Mouse (Mus musculus): Measurements from ENCODE around the gene P2ry14. TPM values are rescaled to one million over a fixed set of nuclear protein-coding genes. Genes with fewer than 3 reads are reported as not detected.

The P2ry14 gene
- polyA plus RNA-seq, 2 experiments, result 2.5 to 4.1 TPM

DNA sequence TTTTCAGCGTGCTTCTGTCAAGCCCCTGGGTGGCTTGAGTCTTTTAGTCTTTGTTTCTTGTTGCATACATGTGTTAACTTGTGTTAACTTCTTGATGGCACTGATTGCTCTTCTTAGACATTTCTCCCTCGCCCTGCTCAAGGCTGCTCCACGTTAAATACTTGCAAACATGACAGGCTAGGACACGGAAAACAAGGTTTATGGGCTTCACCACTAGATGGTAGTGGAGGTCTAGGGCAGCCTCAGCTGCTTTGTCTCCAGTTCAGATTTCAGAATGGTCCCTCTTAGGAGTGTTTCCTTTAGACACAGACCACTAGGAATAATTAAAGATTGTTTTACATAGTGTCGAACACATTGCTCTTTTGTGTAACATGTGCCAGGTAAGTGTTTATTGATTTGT is 21.8 kb upstream of the P2ry14 start:
- H3K4me1 ChIP-seq (replicated peaks; ENCODE audit: control insufficient read depth in 2 of 2, insufficient read depth in 2 of 2, low read length in 1 of 2), result peaks cover 0 to 7% of the 10 kb centered on the region in 2 experiments; a peak in 1 of 4 replicates
- H3K36me3 ChIP-seq (replicated peaks; ENCODE audit: control insufficient read depth, insufficient read depth, low read depth), result no peaks in the 10 kb centered on the region
- no peak for ATAC-seq (ENCODE audit: insufficient read depth)
- no peaks in the 10 kb centered on the region for H3K9me3 ChIP-seq (ENCODE audit: control insufficient read depth, low read length)
- TF ChIP-seq CTCF (IDR thresholded peaks at IDR 0.05; ENCODE audit: low read depth) (peak; percentile 69), EP300 (IDR thresholded peaks at IDR 0.05; ENCODE audit: low read depth) (no peak)
- no peak overlapping the region for H3K4me3 ChIP-seq (ENCODE audit: insufficient read depth in 1 of 2, low read depth in 2 of 2, low read length in 2 of 2)
- H3K27me3 ChIP-seq (ENCODE audit: control insufficient read depth, insufficient read depth, low read length), result no peaks in the 10 kb centered on the region
- no peak overlapping the region for H3K9ac ChIP-seq (replicated peaks)
- no peak overlapping the region for H3K27ac ChIP-seq
- no peak overlapping the region for H3K4me2 ChIP-seq (ENCODE audit: low read depth)
- WGBS (ENCODE audit: insufficient replicate concordance), result 28% methylated on average over 5 of the region's 5 CpGs
- peak in 1 of 3 experiments; percentile 3 for DNase-seq (ENCODE audit: low read depth in 3 of 3, low spot score in 3 of 3)

DNA sequence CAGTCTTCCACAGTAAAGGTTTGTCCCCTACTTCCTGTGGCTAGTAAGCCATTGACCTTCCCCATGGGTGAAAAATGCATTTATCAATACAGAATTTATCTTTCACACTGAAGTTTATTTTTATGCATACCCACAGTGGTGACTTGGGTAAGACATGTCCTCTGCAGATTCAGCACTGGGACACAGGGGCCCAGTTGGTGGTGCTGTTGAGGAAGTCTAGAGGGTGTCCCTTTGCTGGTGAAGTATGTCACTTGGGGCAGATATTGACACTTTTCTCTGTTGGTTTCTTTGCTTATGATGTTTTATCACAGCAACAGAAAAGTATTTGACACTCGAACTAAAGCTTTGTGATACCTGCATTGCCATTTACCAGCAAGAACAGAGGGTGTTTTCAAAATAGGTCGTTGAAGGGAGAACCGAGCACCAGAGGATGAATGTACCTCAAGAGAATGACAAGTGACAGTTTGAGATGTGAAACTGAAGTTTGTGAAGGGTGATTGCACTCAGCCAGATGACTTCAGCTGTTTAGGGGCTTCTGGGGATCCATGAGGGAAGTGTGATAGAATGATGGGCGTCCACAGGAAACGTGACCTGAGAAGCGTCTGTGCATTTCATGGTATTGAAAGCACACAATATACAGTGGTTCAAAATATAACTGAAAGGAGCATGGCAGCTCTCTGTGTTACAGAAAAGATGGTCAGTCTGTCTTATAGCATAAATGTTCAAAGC is 21.2 kb upstream of the P2ry14 start:
- TF ChIP-seq EP300 (IDR thresholded peaks at IDR 0.05; ENCODE audit: low read depth) (no peak), CTCF (IDR thresholded peaks at IDR 0.05; ENCODE audit: low read depth) (0 out of 2 replicates have a peak, but pooled peaks have one; percentile 6)
- Histone ChIP-seq H3K9ac (replicated peaks) (no peak overlapping the region), H3K27ac (no peak overlapping the region), H3K4me2 (ENCODE audit: low read depth) (no peak overlapping the region), H3K27me3 (ENCODE audit: control insufficient read depth, insufficient read depth, low read length) (no peaks in the 10 kb centered on the region), H3K36me3 (replicated peaks; ENCODE audit: control insufficient read depth, insufficient read depth, low read depth) (no peaks in the 10 kb centered on the region), H3K4me1 (replicated peaks; ENCODE audit: control insufficient read depth in 2 of 2, insufficient read depth in 2 of 2, low read length in 1 of 2) (peaks cover 0 to 10% of the 10 kb centered on the region in 2 experiments; a peak in 2 of 4 replicates), H3K9me3 (ENCODE audit: control insufficient read depth, low read length) (no peaks in the 10 kb centered on the region), H3K4me3 (ENCODE audit: insufficient read depth in 1 of 2, low read depth in 2 of 2, low read length in 2 of 2) (no peak overlapping the region)
- WGBS (ENCODE audit: insufficient replicate concordance), result 40% methylated on average over 6 of the region's 6 CpGs
- DNase-seq (ENCODE audit: low read depth in 3 of 3, low spot score in 3 of 3) (no peak), ATAC-seq (ENCODE audit: insufficient read depth) (no peak)

DNA sequence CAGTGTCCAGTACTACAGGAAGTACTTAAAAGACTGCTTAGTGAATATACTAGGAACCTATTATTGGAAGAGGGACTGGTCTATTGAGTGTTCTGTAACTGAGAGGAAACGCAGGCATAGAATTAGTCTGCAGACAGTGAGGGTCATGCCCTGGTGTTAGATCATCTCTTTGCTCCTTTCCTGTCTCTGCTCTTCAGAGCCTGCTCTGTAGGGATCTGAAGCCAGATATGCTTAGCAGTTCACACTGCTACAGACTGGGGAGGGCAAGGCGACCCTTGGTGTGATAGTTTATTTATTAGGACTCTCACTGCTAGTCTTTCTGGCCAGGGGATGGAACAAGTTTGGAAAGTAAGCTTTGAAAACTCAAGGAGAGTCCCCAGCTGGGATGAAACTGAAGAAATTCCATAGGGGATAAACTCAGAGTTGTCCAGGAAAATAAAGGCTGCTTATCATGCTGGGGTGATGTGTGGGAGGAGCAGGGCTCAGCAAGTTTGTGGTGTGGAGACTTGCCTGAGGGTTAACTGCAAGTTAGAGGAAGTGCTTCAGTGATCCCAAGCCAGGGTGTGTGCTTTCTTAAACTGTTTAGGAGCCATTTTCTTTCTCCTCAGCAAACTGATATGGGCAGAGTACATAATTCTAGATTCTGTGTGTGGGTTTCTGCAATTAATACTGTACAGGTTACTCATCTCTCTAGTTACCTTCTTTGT is 16.7 kb upstream of the P2ry14 start:
- no peak overlapping the region for H3K9ac ChIP-seq (replicated peaks)
- peaks cover 0 to 7% of the 10 kb centered on the region in 2 experiments; a peak in 2 of 4 replicates for H3K4me1 ChIP-seq (replicated peaks; ENCODE audit: control insufficient read depth in 2 of 2, insufficient read depth in 2 of 2, low read length in 1 of 2)
- ATAC-seq (ENCODE audit: insufficient read depth) (no peak), DNase-seq (ENCODE audit: low read depth in 3 of 3, low spot score in 3 of 3) (no peak)
- no peak for TF ChIP-seq CTCF (IDR thresholded peaks at IDR 0.05; ENCODE audit: low read depth)
- TF ChIP-seq EP300 (IDR thresholded peaks at IDR 0.05; ENCODE audit: low read depth), result no peak
- no peak overlapping the region for H3K4me3 ChIP-seq (ENCODE audit: insufficient read depth in 1 of 2, low read depth in 2 of 2, low read length in 2 of 2)
- H3K9me3 ChIP-seq (ENCODE audit: control insufficient read depth, low read length), result no peaks in the 10 kb centered on the region
- no peak overlapping the region for H3K4me2 ChIP-seq (ENCODE audit: low read depth)
- no peak overlapping the region for H3K27ac ChIP-seq
- H3K27me3 ChIP-seq (ENCODE audit: control insufficient read depth, insufficient read depth, low read length), result no peaks in the 10 kb centered on the region
- 41% methylated on average over 2 of the region's 2 CpGs for WGBS (ENCODE audit: insufficient replicate concordance)
- no peaks in the 10 kb centered on the region for H3K36me3 ChIP-seq (replicated peaks; ENCODE audit: control insufficient read depth, insufficient read depth, low read depth)

DNA sequence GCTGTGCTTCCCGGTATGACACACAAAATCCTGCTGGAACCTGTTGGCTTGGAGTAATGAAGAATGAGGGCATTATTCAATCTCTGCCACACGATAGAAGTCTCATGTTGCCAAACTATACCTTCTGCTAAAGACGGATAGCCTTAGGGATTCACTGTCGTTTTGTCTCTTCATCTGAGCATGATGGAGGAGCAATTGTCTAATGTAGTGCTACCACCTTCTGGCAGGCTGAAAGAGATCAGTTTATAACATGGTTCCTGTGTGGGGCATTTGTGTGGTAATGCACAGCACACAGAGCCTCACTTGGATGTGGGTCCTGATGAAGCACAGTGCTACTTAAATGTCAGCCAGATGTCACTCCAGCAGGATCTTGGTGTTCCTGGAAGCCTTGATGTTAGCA is 15.8 kb upstream of the P2ry14 start:
- Histone ChIP-seq H3K36me3 (replicated peaks; ENCODE audit: control insufficient read depth, insufficient read depth, low read depth) (no peaks in the 10 kb centered on the region), H3K9me3 (ENCODE audit: control insufficient read depth, low read length) (no peaks in the 10 kb centered on the region), H3K4me3 (ENCODE audit: insufficient read depth in 1 of 2, low read depth in 2 of 2, low read length in 2 of 2) (no peak overlapping the region), H3K27me3 (ENCODE audit: control insufficient read depth, insufficient read depth, low read length) (no peaks in the 10 kb centered on the region), H3K27ac (no peak overlapping the region), H3K4me1 (replicated peaks; ENCODE audit: control insufficient read depth in 2 of 2, insufficient read depth in 2 of 2, low read length in 1 of 2) (peaks cover 0 to 7% of the 10 kb centered on the region in 2 experiments; a peak in 2 of 4 replicates), H3K4me2 (ENCODE audit: low read depth) (no peak overlapping the region), H3K9ac (replicated peaks) (no peak overlapping the region)
- no peak for TF ChIP-seq EP300 (IDR thresholded peaks at IDR 0.05; ENCODE audit: low read depth)
- TF ChIP-seq CTCF (IDR thresholded peaks at IDR 0.05; ENCODE audit: low read depth), result no peak
- no peak for ATAC-seq (ENCODE audit: insufficient read depth)
- no peak for DNase-seq (ENCODE audit: low read depth in 3 of 3, low spot score in 3 of 3)
- 56% methylated on average over 4 of the region's 4 CpGs for WGBS (ENCODE audit: insufficient replicate concordance)

DNA sequence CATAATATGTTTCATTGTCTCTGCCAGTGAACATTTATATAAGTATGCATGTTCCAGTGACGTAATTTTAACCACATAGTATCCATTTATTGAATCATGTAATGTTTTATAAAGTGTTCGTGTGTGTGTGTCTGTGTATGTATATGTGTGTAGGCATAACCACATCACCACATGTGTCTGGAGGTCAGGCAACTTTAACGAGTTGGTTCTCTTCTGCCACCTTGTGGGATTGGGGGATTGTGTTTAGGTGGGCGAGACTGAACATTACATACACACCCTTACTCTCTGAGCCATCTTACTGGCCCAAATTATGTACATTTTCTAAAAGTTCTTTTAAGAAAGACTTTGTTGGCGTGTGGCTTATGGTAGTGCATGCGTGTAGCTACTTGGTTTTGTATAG is 15.1 kb upstream of the P2ry14 start:
- peaks cover 0 to 7% of the 10 kb centered on the region in 2 experiments; a peak in 2 of 4 replicates for H3K4me1 ChIP-seq (replicated peaks; ENCODE audit: control insufficient read depth in 2 of 2, insufficient read depth in 2 of 2, low read length in 1 of 2)
- no peak for DNase-seq (ENCODE audit: low read depth in 3 of 3, low spot score in 3 of 3)
- H3K27me3 ChIP-seq (ENCODE audit: control insufficient read depth, insufficient read depth, low read length), result no peaks in the 10 kb centered on the region
- no peak overlapping the region for H3K4me3 ChIP-seq (ENCODE audit: insufficient read depth in 1 of 2, low read depth in 2 of 2, low read length in 2 of 2)
- no peak for ATAC-seq (ENCODE audit: insufficient read depth)
- no peak overlapping the region for H3K9ac ChIP-seq (replicated peaks)
- H3K27ac ChIP-seq, result no peak overlapping the region
- no peak overlapping the region for H3K4me2 ChIP-seq (ENCODE audit: low read depth)
- WGBS (ENCODE audit: insufficient replicate concordance), result 48% methylated on average over 6 of the region's 6 CpGs
- no peaks in the 10 kb centered on the region for H3K9me3 ChIP-seq (ENCODE audit: control insufficient read depth, low read length)
- H3K36me3 ChIP-seq (replicated peaks; ENCODE audit: control insufficient read depth, insufficient read depth, low read depth), result no peaks in the 10 kb centered on the region
- TF ChIP-seq CTCF (IDR thresholded peaks at IDR 0.05; ENCODE audit: low read depth), result peak; percentile 27
- no peak for TF ChIP-seq EP300 (IDR thresholded peaks at IDR 0.05; ENCODE audit: low read depth)

All from liver, embryonic 14.5 days (tissue).